Mouse (Mus musculus): ENCODE results near the gene Mrpl43.

GRCm38 (mm10) chr19:45005957-45006712 lies at the start of gene Mrpl43:
- TF ChIP-seq POLR2A (IDR thresholded peaks at IDR 0.05; ENCODE audit: low read depth, low read length) (peak; percentile 23), CTCF (conservative IDR thresholded peaks at IDR 0.05; ENCODE audit: insufficient read depth, insufficient read length, low read depth, low read length) (no peak)
